Mouse (Mus musculus): ENCODE measurements at regions not wholly inside any gene's neighbourhood (a gene's known extent, or its start where the extent isn't known, plus 50 kb on each side); places are given as distances from the start of the nearest gene placed in this dataset.
A peak's percentile ranks its signal among the peaks of the same experiment; 100 is the strongest.
"Not testable (repeated sequence)": the region's sequence is repeated elsewhere in the genome, so short reads cannot be mapped to it uniquely, and the experiment has no call there.

DNA sequence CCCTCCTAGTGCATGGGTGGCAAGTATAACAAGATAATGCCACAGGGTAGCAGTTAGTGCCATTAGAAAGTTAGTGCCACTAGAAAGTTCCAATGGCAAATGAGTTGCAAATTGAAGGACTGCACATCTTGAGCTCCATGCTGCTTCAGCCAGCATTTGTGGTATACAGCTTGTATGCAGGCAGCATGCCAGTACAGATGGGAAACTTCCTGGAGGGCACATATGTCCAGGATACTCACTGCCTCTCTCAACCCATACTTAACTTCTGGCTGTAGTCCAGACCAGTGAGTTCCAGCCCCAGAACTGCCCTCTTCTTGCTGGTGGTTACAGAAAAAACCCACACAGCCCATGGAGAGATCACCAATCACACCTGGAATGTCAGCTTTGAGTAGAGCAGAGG, 113.8 kb upstream of the Plxna2 start:
- Histone ChIP-seq H3K9me3 (no peaks in the 10 kb centered on the region), H3K27me3 (replicated peaks; ENCODE audit: low read depth, poor library complexity, severe bottlenecking) (peaks cover 3% of the 10 kb centered on the region; the same call in 1 of the 2 replicates), H3K27ac (replicated peaks) (no peak overlapping the region), H3K36me3 (replicated peaks) (no peaks in the 10 kb centered on the region), H3K4me3 (no peak overlapping the region), H3K4me1 (peaks cover 33% of the 10 kb centered on the region)
- no peak for DNase-seq (ENCODE audit: low spot score)

GRCm38 (mm10) chr1:194503517-194503916, 114.5 kb upstream of the Plxna2 start:
- 56% methylated on average over 3 of the region's 3 CpGs for WGBS
- peaks cover 26% of the 10 kb centered on the region for H3K4me1 ChIP-seq
- H3K36me3 ChIP-seq (replicated peaks): no peaks in the 10 kb centered on the region
- H3K9me3 ChIP-seq: no peaks in the 10 kb centered on the region
- H3K4me3 ChIP-seq: no peak overlapping the region
- DNase-seq (ENCODE audit: low spot score): no peak
- peaks cover 3% of the 10 kb centered on the region; the same call in 1 of the 2 replicates for H3K27me3 ChIP-seq (replicated peaks; ENCODE audit: low read depth, poor library complexity, severe bottlenecking)
- no peak overlapping the region for H3K27ac ChIP-seq (replicated peaks)

DNA sequence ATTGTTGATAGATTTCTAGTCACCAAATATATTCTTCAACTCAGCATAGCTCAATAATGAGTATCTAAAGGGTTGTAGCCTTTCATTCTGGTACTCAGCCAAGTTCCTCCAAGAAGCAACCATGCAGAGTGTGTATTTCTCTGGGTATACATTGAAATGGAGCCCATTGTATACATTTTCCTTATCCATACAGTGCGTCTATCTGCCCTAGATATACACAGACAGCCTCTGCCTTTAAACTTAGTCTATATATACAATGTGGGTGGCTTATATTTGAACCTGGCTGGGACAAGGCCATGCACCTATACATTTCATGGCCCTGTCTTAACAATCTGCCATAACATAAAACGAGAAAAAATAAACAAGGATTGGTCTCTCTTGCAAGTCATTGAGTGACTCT, 121.6 kb upstream of the Plxna2 start:
- H3K9me3 ChIP-seq: no peaks in the 10 kb centered on the region
- H3K4me3 ChIP-seq: no peak overlapping the region
- H3K4me1 ChIP-seq: peaks cover 11% of the 10 kb centered on the region
- H3K27ac ChIP-seq (replicated peaks): no peak overlapping the region
- no peaks in the 10 kb centered on the region for H3K27me3 ChIP-seq (replicated peaks; ENCODE audit: low read depth, poor library complexity, severe bottlenecking)
- no peak for DNase-seq (ENCODE audit: low spot score)
- H3K36me3 ChIP-seq (replicated peaks): no peaks in the 10 kb centered on the region
- 78% methylated on average over 2 of the region's 2 CpGs for WGBS

DNA sequence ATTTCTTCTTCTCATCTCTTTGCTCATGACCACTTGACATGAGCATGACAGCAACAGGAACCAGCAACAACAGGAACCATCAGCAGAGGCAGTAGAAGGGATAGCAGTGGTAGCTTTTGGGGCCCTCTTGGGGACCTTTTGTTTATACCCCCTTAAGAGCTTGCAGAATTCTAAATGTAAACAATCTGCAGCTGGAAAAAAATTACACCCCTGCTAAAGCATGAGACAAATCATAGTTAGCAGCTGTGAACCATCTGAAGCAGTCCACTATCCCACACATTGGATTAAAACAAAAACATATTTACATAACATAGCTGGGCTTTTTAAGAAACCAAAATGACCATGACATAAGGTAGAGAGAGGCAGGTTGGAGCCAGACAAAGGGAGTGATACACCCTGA, 126.9 kb upstream of the Plxna2 start:
- Histone ChIP-seq H3K27me3 (replicated peaks; ENCODE audit: low read depth, poor library complexity, severe bottlenecking) (no peaks in the 10 kb centered on the region), H3K36me3 (replicated peaks) (no peaks in the 10 kb centered on the region), H3K4me1 (no peaks in the 10 kb centered on the region), H3K9me3 (no peaks in the 10 kb centered on the region), H3K4me3 (no peak overlapping the region), H3K27ac (replicated peaks) (no peak overlapping the region)
- no peak for DNase-seq (ENCODE audit: low spot score)

GRCm38 (mm10) chr1:194488126-194488525, 129.9 kb upstream of the Plxna2 start:
- no peak for DNase-seq (ENCODE audit: low spot score)
- Histone ChIP-seq H3K4me3 (no peak overlapping the region), H3K36me3 (replicated peaks) (no peaks in the 10 kb centered on the region)

GRCm38 (mm10) chr1:194482717-194483059, 135.3 kb upstream of the Plxna2 start:
- no peak for DNase-seq (ENCODE audit: low spot score)
- Histone ChIP-seq H3K4me3 (no peak overlapping the region), H3K9me3 (no peaks in the 10 kb centered on the region), H3K27ac (replicated peaks) (no peak overlapping the region), H3K4me1 (no peaks in the 10 kb centered on the region), H3K27me3 (replicated peaks; ENCODE audit: low read depth, poor library complexity, severe bottlenecking) (no peaks in the 10 kb centered on the region), H3K36me3 (replicated peaks) (no peaks in the 10 kb centered on the region)

More at GRCm38 (mm10) chr1:194488126-194488525, 129.9 kb upstream of the Plxna2 start:
- H3K27ac ChIP-seq (replicated peaks): no peak overlapping the region
- H3K4me1 ChIP-seq: no peaks in the 10 kb centered on the region
- H3K27me3 ChIP-seq (replicated peaks; ENCODE audit: low read depth, poor library complexity, severe bottlenecking): no peaks in the 10 kb centered on the region
- no peaks in the 10 kb centered on the region for H3K9me3 ChIP-seq

GRCm38 (mm10) chr1:194482001-194482716, 135.9 kb upstream of the Plxna2 start:
- Histone ChIP-seq H3K4me1 (no peaks in the 10 kb centered on the region), H3K9me3 (no peaks in the 10 kb centered on the region), H3K4me3 (no peak overlapping the region), H3K27me3 (replicated peaks; ENCODE audit: low read depth, poor library complexity, severe bottlenecking) (no peaks in the 10 kb centered on the region), H3K27ac (replicated peaks) (no peak overlapping the region), H3K36me3 (replicated peaks) (no peaks in the 10 kb centered on the region)
- DNase-seq (ENCODE audit: low spot score): no peak
- 80% methylated on average over 6 of the region's 6 CpGs for WGBS

- not testable (repeated sequence) for H3K4me1 ChIP-seq; DNase-seq (ENCODE audit: low spot score); H3K36me3 ChIP-seq (replicated peaks); H3K27me3 ChIP-seq (replicated peaks; ENCODE audit: low read depth, poor library complexity, severe bottlenecking); H3K4me3 ChIP-seq; H3K27ac ChIP-seq (replicated peaks); H3K9me3 ChIP-seq
- 90% methylated on average over 2 of the region's 2 CpGs for WGBS
Measured at GRCm38 (mm10) chr1:194471281-194471680, 146.7 kb upstream of the Plxna2 start.

- H3K27me3 ChIP-seq (replicated peaks; ENCODE audit: low read depth, poor library complexity, severe bottlenecking): no peaks in the 10 kb centered on the region
- WGBS: 85% methylated on average over 1 of the region's 1 CpGs
- DNase-seq (ENCODE audit: low spot score): no peak
Measured at GRCm38 (mm10) chr1:194452480-194452879, 165.5 kb upstream of the Plxna2 start.

DNA sequence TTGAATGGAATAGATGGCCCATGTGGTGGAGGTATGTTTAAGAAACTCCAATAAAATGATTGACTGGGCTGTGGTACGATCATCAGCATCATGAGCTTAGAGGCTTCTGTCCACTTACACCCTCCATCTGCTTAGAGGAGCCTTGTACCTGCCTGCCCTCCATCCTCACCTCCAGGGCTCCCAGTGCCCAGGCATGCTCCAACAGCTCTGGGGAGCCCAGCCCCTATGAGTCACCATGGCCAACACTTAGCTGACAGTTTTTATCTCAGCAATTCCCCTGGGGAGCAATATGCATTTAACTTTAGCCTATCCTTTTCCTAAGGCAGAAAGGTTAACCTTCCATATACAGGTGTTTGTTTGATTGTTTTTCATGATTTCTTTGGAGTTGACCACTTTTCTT, 174.3 kb upstream of the Plxna2 start:
- no peaks in the 10 kb centered on the region for H3K36me3 ChIP-seq (replicated peaks)
- no peak overlapping the region for H3K4me3 ChIP-seq
- H3K27ac ChIP-seq (replicated peaks): no peak overlapping the region
- 0 out of 2 replicates have a peak, but pooled peaks cover 6% of the 10 kb centered on the region for H3K4me1 ChIP-seq
- H3K9me3 ChIP-seq: no peaks in the 10 kb centered on the region
- H3K27me3 ChIP-seq (replicated peaks; ENCODE audit: low read depth, poor library complexity, severe bottlenecking): no peaks in the 10 kb centered on the region
- WGBS: 79% methylated on average over 1 of the region's 1 CpGs
- no peak for DNase-seq (ENCODE audit: low spot score)

More at GRCm38 (mm10) chr1:194452480-194452879, 165.5 kb upstream of the Plxna2 start:
- Histone ChIP-seq H3K9me3 (no peaks in the 10 kb centered on the region), H3K36me3 (replicated peaks) (no peaks in the 10 kb centered on the region), H3K4me1 (no peaks in the 10 kb centered on the region), H3K4me3 (no peak overlapping the region), H3K27ac (replicated peaks) (no peak overlapping the region)

DNA sequence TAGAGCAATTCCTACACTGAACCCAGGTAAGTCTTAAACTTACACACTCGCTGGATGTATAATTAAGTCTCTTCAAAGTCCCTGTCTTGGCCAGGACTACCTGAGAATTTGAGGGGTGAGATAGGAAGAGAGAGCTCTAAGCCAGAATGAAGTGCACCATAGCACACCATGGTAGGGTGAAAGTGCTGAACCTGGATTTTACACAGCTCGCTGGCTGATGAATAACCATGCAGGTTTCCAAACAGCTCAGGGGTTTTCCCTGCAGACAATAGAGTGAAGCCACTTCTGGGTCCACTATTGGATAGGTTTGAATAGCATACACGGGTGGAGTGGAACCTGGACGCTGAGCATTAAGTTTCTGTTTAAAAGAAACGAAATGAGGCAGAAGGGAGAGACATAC, 180.7 kb upstream of the Plxna2 start:
- no peaks in the 10 kb centered on the region for H3K9me3 ChIP-seq
- no peak for DNase-seq (ENCODE audit: low spot score)
- no peak overlapping the region for H3K27ac ChIP-seq (replicated peaks)
- H3K36me3 ChIP-seq (replicated peaks): no peaks in the 10 kb centered on the region
- no peak overlapping the region for H3K4me3 ChIP-seq
- peaks cover 23% of the 10 kb centered on the region for H3K4me1 ChIP-seq
- H3K27me3 ChIP-seq (replicated peaks; ENCODE audit: low read depth, poor library complexity, severe bottlenecking): no peaks in the 10 kb centered on the region
- 81% methylated on average over 5 of the region's 5 CpGs for WGBS

DNA sequence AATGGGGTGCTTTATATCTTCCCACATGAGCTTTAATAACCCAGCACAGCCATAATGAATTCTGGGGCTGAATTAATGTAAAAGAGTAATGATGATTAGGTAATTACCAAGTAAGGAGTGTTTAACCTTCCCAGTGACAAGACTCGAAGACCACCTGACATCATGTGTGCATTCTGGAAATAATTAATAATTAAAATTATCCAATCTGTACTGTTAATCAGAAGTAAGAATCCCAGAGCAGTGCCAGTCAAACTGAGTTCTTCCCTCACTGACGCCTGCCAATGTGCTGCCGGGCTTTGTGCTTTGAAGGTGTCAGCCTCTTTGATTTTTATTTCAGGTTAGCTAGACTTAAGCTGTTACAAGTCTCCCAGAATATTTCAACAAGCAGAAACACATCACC, 183.0 kb upstream of the Plxna2 start:
- Histone ChIP-seq H3K27ac (replicated peaks) (no peak overlapping the region), H3K27me3 (replicated peaks; ENCODE audit: low read depth, poor library complexity, severe bottlenecking) (no peaks in the 10 kb centered on the region), H3K36me3 (replicated peaks) (no peaks in the 10 kb centered on the region), H3K4me3 (no peak overlapping the region), H3K4me1 (peaks cover 23% of the 10 kb centered on the region), H3K9me3 (no peaks in the 10 kb centered on the region)
- DNase-seq (ENCODE audit: low spot score): peak; percentile 26
- 53% methylated on average over 3 of the region's 3 CpGs for WGBS

DNA sequence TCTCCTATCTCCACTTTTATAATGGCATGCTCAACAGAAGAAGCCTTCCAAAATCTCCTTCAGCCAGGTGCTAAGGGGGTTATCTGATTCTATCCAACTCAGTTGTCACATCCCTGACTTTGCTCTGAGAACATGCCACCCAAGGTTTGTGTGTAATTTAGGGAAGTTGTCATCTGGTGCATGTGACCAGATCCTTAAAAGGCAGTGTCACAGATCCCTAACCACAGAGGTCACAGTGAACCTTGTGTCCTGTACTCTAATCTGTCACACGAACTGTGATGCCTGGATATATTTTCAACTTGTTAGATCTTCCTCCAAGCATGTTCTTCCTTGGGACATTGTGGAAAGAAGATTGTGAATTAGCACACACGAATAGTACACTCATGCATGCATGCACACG, 189.4 kb upstream of the Plxna2 start:
- WGBS: 78% methylated on average over 3 of the region's 3 CpGs
- no peaks in the 10 kb centered on the region for H3K27me3 ChIP-seq (replicated peaks; ENCODE audit: low read depth, poor library complexity, severe bottlenecking)
- DNase-seq (ENCODE audit: low spot score): no peak

DNA sequence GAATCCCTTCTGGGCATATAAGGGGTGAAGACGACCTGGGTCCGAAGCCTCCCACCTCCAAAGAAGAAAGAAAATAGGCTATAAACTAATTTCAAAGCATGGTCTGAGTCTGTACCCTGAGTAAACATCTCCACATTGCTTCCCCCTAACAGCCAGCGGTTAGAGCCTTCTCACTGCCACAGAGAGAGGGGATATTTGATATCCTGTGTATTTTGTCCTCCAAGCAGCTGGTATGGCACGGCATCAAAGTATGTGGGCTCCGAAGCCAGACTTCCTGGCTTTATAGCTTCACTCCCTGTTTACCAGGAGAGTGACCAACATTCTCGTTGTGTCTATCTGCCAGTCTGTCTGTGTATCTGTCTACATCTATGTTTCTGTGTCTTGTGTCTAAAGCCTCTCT, 191.7 kb upstream of the Plxna2 start:
- Histone ChIP-seq H3K36me3 (replicated peaks) (no peaks in the 10 kb centered on the region), H3K4me3 (no peak overlapping the region), H3K27me3 (replicated peaks; ENCODE audit: low read depth, poor library complexity, severe bottlenecking) (no peaks in the 10 kb centered on the region), H3K9me3 (no peaks in the 10 kb centered on the region), H3K27ac (replicated peaks) (no peak overlapping the region), H3K4me1 (peaks cover 8% of the 10 kb centered on the region)
- DNase-seq (ENCODE audit: low spot score): no peak
- WGBS: 62% methylated on average over 6 of the region's 6 CpGs

More for the DNA sequence above, 189.4 kb upstream of the Plxna2 start:
- H3K9me3 ChIP-seq: no peaks in the 10 kb centered on the region
- H3K36me3 ChIP-seq (replicated peaks): no peaks in the 10 kb centered on the region
- peaks cover 8% of the 10 kb centered on the region for H3K4me1 ChIP-seq
- no peak overlapping the region for H3K4me3 ChIP-seq
- no peak overlapping the region for H3K27ac ChIP-seq (replicated peaks)
